Mouse (Mus musculus) ES-E14 (cell line): ENCODE data around the gene Eefsec.

Experiments
- CHD2 ChIP-seq: IDR thresholded peaks from 2 replicates; pipeline ENCODE4 v1.6.1; 2014; ENCODE audit warnings: mild to moderate bottlenecking, low read depth, low read length, inconsistent platforms
- MAFK ChIP-seq: IDR thresholded peaks from 2 replicates; pipeline ENCODE4 v1.6.1; 2014; ENCODE audit warnings: mild to moderate bottlenecking, low read depth, low read length, inconsistent platforms; ENCODE audit not compliant: insufficient read depth
- ZC3H11A ChIP-seq: IDR thresholded peaks from 2 replicates; pipeline ENCODE4 v1.6.1; 2012; ENCODE audit warnings: low read depth, mild to moderate bottlenecking, inconsistent platforms, low read length, borderline replicate concordance
- ZNF384 ChIP-seq: IDR thresholded peaks from 2 replicates; pipeline ENCODE4 v1.6.1; 2012; ENCODE audit warnings: low read depth, low read length, inconsistent platforms

DNA sequence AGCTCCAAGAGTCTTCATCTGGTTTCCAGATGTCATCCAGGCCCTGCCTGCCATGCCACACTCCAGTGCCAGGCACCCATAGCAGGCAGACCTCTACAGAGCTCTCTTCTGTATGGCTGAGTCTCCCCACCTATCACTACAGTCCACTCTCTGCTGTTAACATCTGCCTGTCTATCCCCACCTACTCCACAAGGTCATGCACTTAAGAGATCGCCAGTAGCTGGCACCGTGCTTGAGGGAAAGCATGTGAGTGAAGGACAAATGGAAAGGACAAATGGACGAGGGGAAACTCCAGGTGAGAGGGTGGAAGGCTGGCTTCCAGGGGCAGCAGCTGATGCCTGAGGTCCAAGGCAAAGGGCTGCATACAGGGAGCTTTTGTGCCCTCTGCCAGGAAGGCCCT, 90.5 kb downstream of the Eefsec start:
- no peak for TF ChIP-seq ZNF384
- no peak for TF ChIP-seq ZC3H11A
- TF ChIP-seq MAFK = no peak
- TF ChIP-seq CHD2 = no peak
